20 mouse cellular contexts compared by ENCODE assay signal in genomic region chr14:62053004-62053403, GRCm38 (mm10).
"Had no signal": no experiment of that assay in that cellular context is flagged by ENCODE, and none has a peak within 500 bp of the region (broad histone marks: within the 10 kb centered on the region; RNA-seq: fewer than 3 reads in every experiment).

No protein-coding gene starts in this region.

- H3K4me3 ChIP-seq: intestine, embryonic 15.5 days; kidney, embryonic 15.5 days; left cerebral cortex, adult 2 months; liver, embryonic 13.5 days; midbrain, embryonic 13.5 days; neural tube, embryonic 12.5 days; stomach, embryonic 15.5 days had no signal

- H3K27ac ChIP-seq: intestine, embryonic 15.5 days; left cerebral cortex, adult 2 months; liver, embryonic 13.5 days; midbrain, embryonic 13.5 days; neural tube, embryonic 12.5 days; stomach, embryonic 15.5 days had no signal

- H3K36me3 ChIP-seq: intestine, embryonic 15.5 days; kidney, embryonic 15.5 days; liver, embryonic 13.5 days; midbrain, embryonic 13.5 days; neural tube, embryonic 12.5 days; stomach, embryonic 15.5 days had no signal

- DNase-seq: kidney, adult 11 months; kidney, adult 8-10 months; kidney, postnatal 10 days; kidney, postnatal 36 days; layer of hippocampus, postnatal 36 days; left cerebral cortex, postnatal 4 days; liver, embryonic 13.5 days; lung, adult 2 months; lung, postnatal 14 days; lung, postnatal 4 days; retina, postnatal 1 day; right cerebral cortex, postnatal 25 days; spleen, adult 18-20 months; thymus, postnatal 25 days had no signal

- H3K4me2 ChIP-seq: intestine, embryonic 15.5 days; kidney, embryonic 15.5 days; liver, embryonic 13.5 days; midbrain, embryonic 13.5 days; neural tube, embryonic 12.5 days; stomach, embryonic 15.5 days had no signal

- H3K9ac ChIP-seq: intestine, embryonic 15.5 days; kidney, embryonic 15.5 days; liver, embryonic 13.5 days; midbrain, embryonic 13.5 days; neural tube, embryonic 12.5 days; stomach, embryonic 15.5 days had no signal

- H3K9me3 ChIP-seq: intestine, embryonic 15.5 days; kidney, embryonic 15.5 days; liver, embryonic 13.5 days; midbrain, embryonic 13.5 days; neural tube, embryonic 12.5 days; stomach, embryonic 15.5 days had no signal

- ATAC-seq: intestine, embryonic 15.5 days; midbrain, embryonic 13.5 days had no signal

- H3K4me1 ChIP-seq: intestine, embryonic 15.5 days; liver, embryonic 13.5 days; midbrain, embryonic 13.5 days; neural tube, embryonic 12.5 days; stomach, embryonic 15.5 days had no signal

- H3K27me3 ChIP-seq: intestine, embryonic 15.5 days; kidney, embryonic 15.5 days; liver, embryonic 13.5 days; midbrain, embryonic 13.5 days; neural tube, embryonic 12.5 days; stomach, embryonic 15.5 days had no signal
